Mouse (Mus musculus): ENCODE data around the gene Palm3. TPM values are rescaled to one million over a fixed set of nuclear protein-coding genes. Genes with fewer than 3 reads are reported as not detected.

Gene Palm3
- polyA plus RNA-seq, 2 experiments, result 3.0 to 8.6 TPM

DNA sequence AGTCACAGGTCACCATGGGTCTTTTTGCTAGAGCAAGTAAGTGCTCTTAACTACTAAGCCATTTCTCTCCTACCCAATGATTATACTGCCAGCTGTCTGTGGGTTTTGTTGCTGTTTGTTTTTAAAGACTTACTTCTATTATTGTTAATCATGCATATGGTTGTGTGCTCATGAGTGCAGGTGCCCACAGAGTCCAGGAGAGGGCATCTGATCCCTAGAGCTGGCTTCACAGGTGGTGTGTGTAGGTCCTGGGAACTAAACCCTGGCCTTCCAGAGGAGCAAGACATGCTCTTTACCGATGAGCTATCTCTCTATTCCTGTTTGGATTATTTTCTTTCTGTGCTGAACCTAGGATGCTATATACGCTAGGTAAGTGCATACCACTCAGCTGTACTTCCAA, 38.0 kb downstream of the Palm3 start:
- Histone ChIP-seq H3K4me2 (replicated peaks; ENCODE audit: low read depth, low read length, severe bottlenecking) (no peak overlapping the region), H3K36me3 (ENCODE audit: control insufficient read depth, insufficient read depth, low read length) (no peaks in the 10 kb centered on the region), H3K9me3 (ENCODE audit: control insufficient read depth, low read length) (no peaks in the 10 kb centered on the region), H3K4me1 (ENCODE audit: control insufficient read depth, insufficient read depth, low read length) (no peaks in the 10 kb centered on the region), H3K27ac (replicated peaks; ENCODE audit: low read depth, low read length) (no peak overlapping the region), H3K9ac (ENCODE audit: low read depth, low read length, severe bottlenecking) (no peak overlapping the region), H3K4me3 (replicated peaks; ENCODE audit: low read length) (no peak overlapping the region), H3K27me3 (ENCODE audit: control insufficient read depth, insufficient read depth, low read length) (no peaks in the 10 kb centered on the region)
- DNase-seq (ENCODE audit: low spot score), result no peak
- WGBS, result 94% methylated on average over 2 of the region's 2 CpGs
- ATAC-seq (ENCODE audit: low FRiP score, low read depth), result no peak
- TF ChIP-seq POLR2A (IDR thresholded peaks at IDR 0.05; ENCODE audit: borderline replicate concordance, extremely low read depth, insufficient read depth, insufficient read length), result no peak

DNA sequence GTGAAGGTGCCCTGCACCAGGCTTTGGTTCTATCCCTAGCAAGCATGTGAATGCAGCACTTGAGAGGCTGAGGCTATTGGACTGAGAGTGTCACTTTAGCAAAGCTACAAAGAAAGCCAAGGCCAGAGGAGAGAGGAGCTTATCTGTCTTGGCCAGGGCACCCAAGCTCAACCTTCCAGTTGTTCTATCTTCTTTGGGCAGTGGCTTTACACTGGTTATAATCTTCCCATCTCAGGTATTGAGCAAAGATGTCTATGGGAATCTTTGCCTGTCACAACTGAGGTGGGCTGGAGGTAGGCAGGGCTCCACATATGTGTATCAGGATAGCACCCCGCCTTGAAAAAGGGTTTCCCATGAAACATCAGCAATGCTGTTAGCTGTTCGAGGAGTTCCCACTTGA, 39.0 kb downstream of the Palm3 start:
- no peak overlapping the region for H3K9ac ChIP-seq (ENCODE audit: low read depth, low read length, severe bottlenecking)
- H3K27ac ChIP-seq (replicated peaks; ENCODE audit: low read depth, low read length), result no peak overlapping the region
- no peaks in the 10 kb centered on the region for H3K9me3 ChIP-seq (ENCODE audit: control insufficient read depth, low read length)
- ATAC-seq (ENCODE audit: low FRiP score, low read depth) (no peak), DNase-seq (ENCODE audit: low spot score) (no peak)
- 86% methylated on average over 2 of the region's 2 CpGs for WGBS
- no peak overlapping the region for H3K4me2 ChIP-seq (replicated peaks; ENCODE audit: low read depth, low read length, severe bottlenecking)
- no peaks in the 10 kb centered on the region for H3K4me1 ChIP-seq (ENCODE audit: control insufficient read depth, insufficient read depth, low read length)
- H3K27me3 ChIP-seq (ENCODE audit: control insufficient read depth, insufficient read depth, low read length), result no peaks in the 10 kb centered on the region
- no peaks in the 10 kb centered on the region for H3K36me3 ChIP-seq (ENCODE audit: control insufficient read depth, insufficient read depth, low read length)
- TF ChIP-seq POLR2A (IDR thresholded peaks at IDR 0.05; ENCODE audit: borderline replicate concordance, extremely low read depth, insufficient read depth, insufficient read length), result no peak
- no peak overlapping the region for H3K4me3 ChIP-seq (replicated peaks; ENCODE audit: low read length)

DNA sequence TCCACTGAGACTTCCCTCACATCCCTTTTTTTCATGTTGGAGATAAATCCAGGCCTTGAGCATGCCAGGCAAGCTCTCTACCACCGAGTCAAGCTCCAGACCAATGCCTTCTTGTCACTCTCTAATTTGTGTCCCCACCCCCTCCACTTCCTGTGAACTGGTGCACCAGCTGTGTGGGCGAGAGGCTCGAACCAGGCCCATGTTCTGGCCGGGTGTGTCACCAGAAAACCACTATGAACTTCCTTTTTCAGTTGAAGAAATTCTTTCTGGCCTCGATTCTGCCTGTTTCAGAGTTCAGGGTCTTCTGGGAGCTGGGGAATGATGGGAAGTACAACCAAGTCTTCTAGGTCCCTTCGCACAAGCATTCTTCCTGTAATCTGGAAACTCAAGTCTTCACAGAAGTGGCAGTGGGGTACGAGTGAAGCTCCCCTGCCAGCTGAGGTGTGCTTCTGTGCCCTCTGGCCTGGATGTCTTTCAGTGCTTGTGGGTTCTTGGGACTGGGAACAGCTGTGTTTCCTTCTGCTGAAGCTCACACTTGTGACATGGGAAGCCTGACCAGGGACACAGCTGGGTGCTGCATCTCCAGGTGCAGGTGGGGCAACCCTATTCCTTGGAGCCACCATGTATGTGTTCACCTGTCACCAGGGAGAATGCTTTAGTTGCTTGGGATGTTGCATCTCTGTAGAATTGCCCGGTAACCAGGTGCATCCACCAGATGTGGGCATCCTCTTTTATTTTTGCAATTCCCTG, 42.8 kb downstream of the Palm3 start:
- Histone ChIP-seq H3K9ac (ENCODE audit: low read depth, low read length, severe bottlenecking) (no peak overlapping the region), H3K27ac (replicated peaks; ENCODE audit: low read depth, low read length) (no peak overlapping the region), H3K4me3 (replicated peaks; ENCODE audit: low read length) (no peak overlapping the region), H3K27me3 (ENCODE audit: control insufficient read depth, insufficient read depth, low read length) (no peaks in the 10 kb centered on the region), H3K9me3 (ENCODE audit: control insufficient read depth, low read length) (no peaks in the 10 kb centered on the region), H3K36me3 (ENCODE audit: control insufficient read depth, insufficient read depth, low read length) (no peaks in the 10 kb centered on the region), H3K4me1 (ENCODE audit: control insufficient read depth, insufficient read depth, low read length) (peaks cover 9% of the 10 kb centered on the region; the same call in 1 of the 2 replicates), H3K4me2 (replicated peaks; ENCODE audit: low read depth, low read length, severe bottlenecking) (no peak overlapping the region)
- WGBS, result 69% methylated on average over 8 of the region's 8 CpGs
- DNase-seq (ENCODE audit: low spot score) (no peak), ATAC-seq (ENCODE audit: low FRiP score, low read depth) (no peak)
- TF ChIP-seq POLR2A (IDR thresholded peaks at IDR 0.05; ENCODE audit: borderline replicate concordance, extremely low read depth, insufficient read depth, insufficient read length), result no peak

DNA sequence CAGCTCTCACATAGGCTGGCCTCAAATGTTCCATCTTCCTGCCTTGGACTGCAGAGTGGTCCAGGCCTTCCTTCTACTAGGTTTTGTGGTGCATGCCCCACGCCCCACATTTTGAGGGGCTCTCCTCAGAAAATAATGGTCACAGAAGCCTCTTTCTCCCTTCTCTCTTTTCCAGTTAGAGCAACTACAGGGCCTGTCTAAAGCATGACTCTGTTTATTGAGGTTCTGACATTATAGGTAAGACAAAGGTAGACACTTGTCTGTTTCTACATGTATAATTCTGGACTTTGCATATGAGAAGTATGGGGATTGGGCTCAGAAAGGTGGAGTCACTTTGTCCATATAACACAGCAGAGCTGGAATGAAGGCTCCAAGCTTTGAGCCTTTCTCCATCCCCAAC, 43.8 kb downstream of the Palm3 start, which contains the start of gene Gm10643:
Gene Gm10643, minus strand, starts transcription at position 101 of the 400 bp plus-strand sequence.
- Histone ChIP-seq H3K9me3 (ENCODE audit: control insufficient read depth, low read length) (no peaks in the 10 kb centered on the region), H3K36me3 (ENCODE audit: control insufficient read depth, insufficient read depth, low read length) (no peaks in the 10 kb centered on the region), H3K9ac (ENCODE audit: low read depth, low read length, severe bottlenecking) (peak within 1 kb of the TSS; percentile 61), H3K4me3 (replicated peaks; ENCODE audit: low read length) (peak within 1 kb of the TSS; percentile 99), H3K27ac (replicated peaks; ENCODE audit: low read depth, low read length) (peak within 1 kb of the TSS; percentile 59), H3K4me2 (replicated peaks; ENCODE audit: low read depth, low read length, severe bottlenecking) (peak within 1 kb of the TSS; percentile 76), H3K4me1 (ENCODE audit: control insufficient read depth, insufficient read depth, low read length) (peaks cover 9% of the 10 kb centered on the region; the same call in 1 of the 2 replicates), H3K27me3 (ENCODE audit: control insufficient read depth, insufficient read depth, low read length) (no peaks in the 10 kb centered on the region)
- ATAC-seq (ENCODE audit: low FRiP score, low read depth) (no peak), DNase-seq (ENCODE audit: low spot score) (no peak)
- 93% methylated on average over 1 of the region's 1 CpGs for WGBS
- TF ChIP-seq POLR2A (IDR thresholded peaks at IDR 0.05; ENCODE audit: borderline replicate concordance, extremely low read depth, insufficient read depth, insufficient read length), result no peak

DNA sequence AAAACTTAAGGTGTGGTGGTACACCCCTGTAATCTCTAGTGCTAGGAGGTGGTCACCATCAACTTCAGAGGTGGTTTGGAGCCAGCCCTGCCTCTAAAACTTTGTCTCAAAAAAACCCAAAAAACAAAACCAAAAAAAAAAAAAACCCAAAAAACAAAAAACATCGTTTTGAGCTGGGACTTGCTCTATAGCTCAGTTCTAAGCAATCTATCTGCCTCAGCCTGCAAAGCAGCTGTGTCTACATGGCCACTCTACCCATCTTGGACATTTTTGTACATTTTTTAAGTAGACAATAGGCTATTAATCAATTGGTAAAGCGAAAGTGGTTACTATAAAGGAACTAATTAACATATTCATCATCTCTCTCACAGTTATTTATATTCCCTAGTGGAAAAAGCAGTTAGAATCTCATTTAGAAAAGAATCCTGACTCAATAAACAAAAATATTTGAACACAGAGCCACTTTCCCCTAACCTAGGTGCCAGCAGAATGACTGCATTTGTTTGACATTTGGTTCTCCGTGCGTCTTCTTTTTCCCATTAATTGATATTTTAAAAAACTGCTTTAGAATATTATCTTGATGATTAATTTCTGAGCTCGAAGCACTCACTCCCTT, 44.3 kb downstream of the Palm3 start:
- Histone ChIP-seq H3K4me1 (ENCODE audit: control insufficient read depth, insufficient read depth, low read length) (peaks cover 9% of the 10 kb centered on the region; the same call in 1 of the 2 replicates), H3K4me2 (replicated peaks; ENCODE audit: low read depth, low read length, severe bottlenecking) (peak overlapping the region; percentile 76), H3K27me3 (ENCODE audit: control insufficient read depth, insufficient read depth, low read length) (no peaks in the 10 kb centered on the region), H3K9ac (ENCODE audit: low read depth, low read length, severe bottlenecking) (peak overlapping the region; percentile 61), H3K9me3 (ENCODE audit: control insufficient read depth, low read length) (no peaks in the 10 kb centered on the region), H3K27ac (replicated peaks; ENCODE audit: low read depth, low read length) (peak overlapping the region; percentile 59), H3K4me3 (replicated peaks; ENCODE audit: low read length) (peak overlapping the region; percentile 99), H3K36me3 (ENCODE audit: control insufficient read depth, insufficient read depth, low read length) (no peaks in the 10 kb centered on the region)
- TF ChIP-seq POLR2A (IDR thresholded peaks at IDR 0.05; ENCODE audit: borderline replicate concordance, extremely low read depth, insufficient read depth, insufficient read length), result no peak
- ATAC-seq (ENCODE audit: low FRiP score, low read depth), result no peak
- DNase-seq (ENCODE audit: low spot score), result no peak
- 29% methylated on average over 5 of the region's 5 CpGs for WGBS
